Comparison of ENCODE assay signal across 8 mouse cellular contexts in the genomic region with DNA sequence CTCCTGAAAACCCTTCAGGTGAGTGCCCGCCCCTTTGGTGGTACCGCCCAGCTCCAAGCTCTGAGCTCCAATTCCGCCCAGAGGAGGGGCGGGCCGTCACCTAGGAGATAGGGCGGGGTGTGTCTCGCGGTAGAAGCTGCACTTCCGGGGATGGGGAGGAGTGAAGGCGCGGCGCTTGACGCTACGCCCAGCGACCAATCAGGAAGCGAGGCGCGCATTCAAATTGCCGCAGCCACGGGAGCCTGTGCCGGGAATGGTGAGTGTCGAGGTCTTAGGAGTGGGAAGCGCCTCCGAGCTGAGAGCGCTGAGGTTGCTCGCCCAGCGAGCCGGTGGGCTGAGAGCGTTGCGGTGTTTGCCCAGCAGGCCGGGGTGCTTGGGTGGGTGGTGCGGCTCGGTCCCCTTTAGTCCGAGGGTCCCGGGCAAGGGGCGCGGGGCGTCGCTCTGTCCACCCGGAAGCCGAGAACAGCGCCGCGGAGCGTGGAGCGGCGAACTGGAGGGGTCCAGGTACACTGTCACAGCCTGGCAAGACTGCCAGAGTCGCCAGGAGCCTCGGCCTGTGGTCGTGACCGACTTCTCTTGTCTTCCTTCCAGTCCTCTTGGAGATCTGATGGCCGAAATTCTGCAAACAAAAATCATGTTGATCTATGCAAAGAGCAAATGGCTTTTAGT. TPM values are rescaled to one million over a fixed set of nuclear protein-coding genes. Genes with fewer than 3 reads are reported as not detected.
A peak's percentile ranks its signal among the peaks of the same experiment; 100 is the strongest.
DNase-seq lines count a peak whose midpoint lies in the region; ATAC-seq and TF ChIP-seq lines count a peak whose summit lies in the region.

A gene (plus strand): TSS at position 201 of the 669 bp plus-strand sequence.

- H3K79me2 ChIP-seq in MEL (ENCODE audit: control insufficient read depth, insufficient read depth, low read length, poor library complexity) = peaks cover 23% of the 10 kb centered on the region

- peaks cover 7 to 13% of the 10 kb centered on the region in 2 experiments for H3K36me3 ChIP-seq in MEL (ENCODE audit: control insufficient read depth in 1 of 2, insufficient read depth in 2 of 2, low read length in 2 of 2)
- no peaks in the 10 kb centered on the region for H3K36me3 ChIP-seq in forebrain, postnatal 0 days (ENCODE audit: insufficient read depth)
- H3K36me3 ChIP-seq in lung, embryonic 16.5 days (ENCODE audit: control insufficient read depth, insufficient read depth, low read length) = peaks cover 7% of the 10 kb centered on the region; the same call in 1 of the 2 replicates

- H3K27me3 ChIP-seq in MEL (ENCODE audit: control insufficient read depth in 1 of 2, insufficient read depth in 2 of 2, low read length in 2 of 2) = no peaks in the 10 kb centered on the region
- H3K27me3 ChIP-seq in cerebellum, adult 2 months (ENCODE audit: control insufficient read depth, insufficient read depth, low read length) = no peaks in the 10 kb centered on the region
- no peaks in the 10 kb centered on the region for H3K27me3 ChIP-seq in forebrain, postnatal 0 days (ENCODE audit: insufficient read depth, low read length)
- H3K27me3 ChIP-seq in lung, embryonic 16.5 days (ENCODE audit: control insufficient read depth, insufficient read depth, low read depth, low read length) = no peaks in the 10 kb centered on the region

- DNase-seq in MEL (ENCODE audit: low read depth, low spot score) = peak; percentile 98
- DNase-seq in cerebellum, adult 2 months = peak; percentile 86
- peak; percentile 96 for DNase-seq in forebrain, postnatal 0 days
- peak; percentile 63 for DNase-seq in layer of hippocampus, adult 9-10 months (ENCODE audit: low spot score)
- DNase-seq in ovary, postnatal 10 days (ENCODE audit: low spot score) = peak; percentile 84
- peak; percentile 93 to 94 for DNase-seq in thymus, postnatal 10 days (ENCODE audit: low spot score in 2 of 2)

- H3K4me1 ChIP-seq in MEL (ENCODE audit: control insufficient read depth in 1 of 2, insufficient read depth in 2 of 2, low read length in 2 of 2) = peaks cover 4 to 11% of the 10 kb centered on the region in 2 experiments
- no peaks in the 10 kb centered on the region for H3K4me1 ChIP-seq in cerebellum, adult 2 months (ENCODE audit: control insufficient read depth, insufficient read depth, low read length)
- peaks cover 6% of the 10 kb centered on the region; the same call in 1 of the 2 replicates for H3K4me1 ChIP-seq in forebrain, postnatal 0 days (ENCODE audit: insufficient read depth)
- H3K4me1 ChIP-seq in lung, embryonic 16.5 days (replicated peaks; ENCODE audit: control insufficient read depth, insufficient read depth, low read length) = peaks cover 8% of the 10 kb centered on the region

- H3K4me3 ChIP-seq in MEL (ENCODE audit: control insufficient read depth in 1 of 2, insufficient read depth in 1 of 2, low read depth in 2 of 2, low read length in 2 of 2) = peak within 1 kb of the TSS; percentile 79 to 98
- peak within 1 kb of the TSS; percentile 73 for H3K4me3 ChIP-seq in cerebellum, adult 2 months (replicated peaks; ENCODE audit: insufficient read depth, low read depth, low read length)
- H3K4me3 ChIP-seq in forebrain, postnatal 0 days (ENCODE audit: low read depth, low read length) = peak within 1 kb of the TSS; percentile 46
- H3K4me3 ChIP-seq in lung, embryonic 16.5 days (ENCODE audit: low read length) = peak within 1 kb of the TSS; percentile 69

- H3K9me3 ChIP-seq in MEL (replicated peaks; ENCODE audit: insufficient read depth, low read length) = no peaks in the 10 kb centered on the region
- H3K9me3 ChIP-seq in forebrain, postnatal 0 days (ENCODE audit: low read length) = no peaks in the 10 kb centered on the region
- H3K9me3 ChIP-seq in lung, embryonic 16.5 days (ENCODE audit: control insufficient read depth, low read length) = no peaks in the 10 kb centered on the region

- TF ChIP-seq RAD21 in MEL (IDR thresholded peaks at IDR 0.05; ENCODE audit: low read depth, low read length) = no peak

- ATAC-seq in forebrain, postnatal 0 days = peak; percentile 100
- peak; percentile 100 for ATAC-seq in hematopoietic stem cell, adult 5-6 weeks (replicated peaks in 1 of 2; ENCODE audit: insufficient read depth in 1 of 2, low FRiP score in 2 of 2, low TSS enrichment in 1 of 2, low read depth in 1 of 2, poor library complexity in 2 of 2, severe bottlenecking in 2 of 2)
- peak; percentile 100 for ATAC-seq in lung, embryonic 16.5 days (ENCODE audit: low read depth)

- WGBS in cerebellum, adult 2 months = under 1% methylated on average over 50 of the region's 52 CpGs
- 2% methylated on average over 52 of the region's 52 CpGs for WGBS in forebrain, postnatal 0 days
- WGBS in lung, embryonic 16.5 days = under 1% methylated on average over 52 of the region's 52 CpGs

- TF ChIP-seq EP300 in MEL (IDR thresholded peaks at IDR 0.05; ENCODE audit: low read depth in 1 of 2, low read length in 2 of 2) = no peak

- peak within 1 kb of the TSS; percentile 100 for H3K4me2 ChIP-seq in forebrain, postnatal 0 days (ENCODE audit: low read depth)
- peak within 1 kb of the TSS; percentile 99 for H3K4me2 ChIP-seq in lung, embryonic 16.5 days (ENCODE audit: low read depth, low read length)

- peak within 1 kb of the TSS; percentile 62 for H3K27ac ChIP-seq in MEL (ENCODE audit: control insufficient read depth, low read depth, low read length)
- no peak within 1 kb of the TSS for H3K27ac ChIP-seq in cerebellum, adult 2 months (ENCODE audit: insufficient read depth, low read length)
- no peak within 1 kb of the TSS for H3K27ac ChIP-seq in forebrain, postnatal 0 days (ENCODE audit: low read depth, low read length)
- peak within 1 kb of the TSS; percentile 25; the same call in 1 of the 2 replicates for H3K27ac ChIP-seq in lung, embryonic 16.5 days (ENCODE audit: low read length)

- H3K9ac ChIP-seq in MEL (ENCODE audit: control insufficient read depth, low read depth, low read length, poor library complexity, severe bottlenecking) = peak within 1 kb of the TSS; percentile 97
- no peak within 1 kb of the TSS for H3K9ac ChIP-seq in forebrain, postnatal 0 days
- H3K9ac ChIP-seq in lung, embryonic 16.5 days (ENCODE audit: low read length) = peak within 1 kb of the TSS; percentile 81

- peak; percentile 60 to 87 for TF ChIP-seq POLR2A in MEL (IDR thresholded peaks at IDR 0.05; ENCODE audit: control insufficient read depth in 1 of 2, insufficient read depth in 1 of 2, low read depth in 1 of 2, low read length in 2 of 2, poor library complexity in 1 of 2)
- no peak for TF ChIP-seq POLR2A in cerebellum, adult 2 months (IDR thresholded peaks at IDR 0.05; ENCODE audit: borderline replicate concordance, insufficient read depth, low read length)

- no peak for TF ChIP-seq CTCF in MEL (IDR thresholded peaks at IDR 0.05 in 2 of 3, conservative IDR thresholded peaks at IDR 0.05 in 1 of 3; ENCODE audit: control insufficient read depth in 1 of 3, insufficient read depth in 1 of 3, low read depth in 2 of 3, low read length in 3 of 3, poor library complexity in 1 of 3, severe bottlenecking in 1 of 3)
- TF ChIP-seq CTCF in cerebellum, adult 2 months (IDR thresholded peaks at IDR 0.05; ENCODE audit: borderline replicate concordance, insufficient read depth, low read depth, low read length) = no peak
- no peak for TF ChIP-seq CTCF in forebrain, postnatal 0 days (IDR thresholded peaks at IDR 0.05; ENCODE audit: low read depth)

TF ChIP-seq in MEL, 35 proteins besides CTCF, POLR2A, EP300 and RAD21 (continues in another document):
- TF ChIP-seq MAZ (IDR thresholded peaks at IDR 0.05; ENCODE audit: low read depth, low read length) (peak; percentile 67; the same call in 1 of the 2 replicates), MAX (IDR thresholded peaks at IDR 0.05; ENCODE audit: low read length) (peak; percentile 64; the same call in 1 of the 2 replicates), MYC (IDR thresholded peaks at IDR 0.05; ENCODE audit: low read depth, low read length) (no peak), CHD2 (IDR thresholded peaks at IDR 0.05; ENCODE audit: low read length) (peak; percentile 82), ZC3H11A (IDR thresholded peaks at IDR 0.05; ENCODE audit: low read depth, low read length) (no peak), HCFC1 (IDR thresholded peaks at IDR 0.05; ENCODE audit: low read depth, low read length) (peak; percentile 79), ZNF384 (IDR thresholded peaks at IDR 0.05; ENCODE audit: low read depth, low read length) (no peak), MXI1 (IDR thresholded peaks at IDR 0.05; ENCODE audit: low read depth, low read length) (no peak), E2F4 (IDR thresholded peaks at IDR 0.05; ENCODE audit: borderline replicate concordance, low read depth, low read length) (peak; percentile 81; the same call in 1 of the 2 replicates), POLR2AphosphoS2 (IDR thresholded peaks at IDR 0.05; ENCODE audit: low read length) (no peak; the same call in 1 of the 2 replicates), USF1 (IDR thresholded peaks at IDR 0.05; ENCODE audit: low read depth, low read length) (no peak), TBP (IDR thresholded peaks at IDR 0.05; ENCODE audit: low read depth, low read length) (peak; percentile 65; the same call in 1 of the 2 replicates), MYB (IDR thresholded peaks at IDR 0.05; ENCODE audit: low read depth, low read length) (no peak), NRF1 (IDR thresholded peaks at IDR 0.05; ENCODE audit: insufficient read depth, low read depth, low read length, poor library complexity, severe bottlenecking) (no peak), TCF12 (IDR thresholded peaks at IDR 0.05; ENCODE audit: low read depth, low read length) (no peak), JUND (IDR thresholded peaks at IDR 0.05; ENCODE audit: low read depth, low read length) (no peak), RCOR1 (IDR thresholded peaks at IDR 0.05; ENCODE audit: low read depth, low read length) (no peak), POLR2AphosphoS5 (IDR thresholded peaks at IDR 0.05; ENCODE audit: borderline replicate concordance, low read depth, low read length) (no peak), CHD1 (IDR thresholded peaks at IDR 0.05; ENCODE audit: low read depth, low read length) (no peak), ZKSCAN1 (IDR thresholded peaks at IDR 0.05; ENCODE audit: low read depth, low read length) (no peak), ETS1 (IDR thresholded peaks at IDR 0.05; ENCODE audit: low read depth, low read length) (no peak), USF2 (IDR thresholded peaks at IDR 0.05; ENCODE audit: borderline replicate concordance in 1 of 2, insufficient read depth in 1 of 2, low read depth in 1 of 2, low read length in 2 of 2) (no peak)

RNA-seq across cellular contexts. Expression of the gene that starts here (rescaled TPM):
- total RNA-seq in MEL (2012; rRNA removed) = 6.5 and 9.5 TPM in 2 replicates
- polyA plus RNA-seq in MEL (2012; ENCODE audit: insufficient read depth in 1 of 2, insufficient read length in 2 of 2, low read depth in 1 of 2, low replicate concordance in 2 of 2, missing spikeins in 1 of 2) = 10 to 100 TPM in 1 of 2 experiments, not detected in 1; 15.8 TPM
- 0.13 and 0.33 TPM in 2 replicates for polyA plus RNA-seq in cerebellum, adult 2 months (2012; rRNA removed)
- 1.1 and 1.3 TPM in 2 replicates for total RNA-seq in forebrain, postnatal 0 days (2014; rRNA removed)
- polyA plus RNA-seq in forebrain, postnatal 0 days (2015; fragmentation: Nextera tagmentation; extraction: Ambion mirVana) = 0.42 and 0.56 TPM in 2 replicates
- total RNA-seq in hematopoietic stem cell, adult 5-6 weeks (2017) = 10.7 and 19.5 TPM in 2 replicates
- polyA plus RNA-seq in lung, embryonic 16.5 days (2015; fragmentation: Nextera tagmentation; extraction: Ambion mirVana) = 5.6 and 6.9 TPM in 2 replicates

Comparison
In these comparisons a context has a peak if more than half of its experiments do, and no peak if none do; other contexts are left out.
1. Peak in DNase-seq and H3K4me3 ChIP-seq in cerebellum, adult 2 months; RNA of the gene not detected or under 1 TPM.
2. H3K27ac ChIP-seq: peak in MEL (single experiment) and lung, embryonic 16.5 days (single experiment); none in cerebellum, adult 2 months (single experiment) and forebrain, postnatal 0 days (single experiment).
3. Peak in every context shown above with its lines, with median percentiles within 50 percentile points of each other: DNase-seq, H3K4me3 ChIP-seq and ATAC-seq.